ENCODE assay signal across 16 mouse cellular contexts in genomic region chr5:107177248-107177647, GRCm38 (mm10).
DNase-seq lines count a peak whose midpoint lies in the region; ATAC-seq and TF ChIP-seq lines count a peak whose summit lies in the region.
"Had no signal": no experiment of that assay in that cellular context is flagged by ENCODE, and none has a peak within 500 bp of the region (broad histone marks: within the 10 kb centered on the region; RNA-seq: fewer than 3 reads in every experiment).

No protein-coding gene starts in this region.

- 75% methylated on average over 2 of the region's 2 CpGs for WGBS in liver, embryonic 11.5 days
- WGBS in liver, postnatal 0 days (ENCODE audit: insufficient replicate concordance) = 67% methylated on average over 2 of the region's 2 CpGs
- 75% methylated on average over 2 of the region's 2 CpGs for WGBS in small intestine, adult 2 months
- WGBS in midbrain, embryonic 15.5 days = 77% methylated on average over 2 of the region's 2 CpGs

- H3K27ac ChIP-seq in liver, embryonic 11.5 days (ENCODE audit: low read depth, low read length) = no peak overlapping the region
- no peak overlapping the region for H3K27ac ChIP-seq in liver, postnatal 0 days (ENCODE audit: low read depth)
- peak overlapping the region; percentile 51; the same call in 1 of the 2 replicates for H3K27ac ChIP-seq in small intestine, adult 2 months (ENCODE audit: insufficient read depth, low read depth, low read length)
- no peak overlapping the region for H3K27ac ChIP-seq in midbrain, embryonic 15.5 days
- H3K27ac ChIP-seq: hindbrain, embryonic 15.5 days; liver, embryonic 15.5 days had no signal

- no peak overlapping the region for H3K4me3 ChIP-seq in liver, embryonic 11.5 days (ENCODE audit: low read depth, low read length)
- H3K4me3 ChIP-seq in liver, postnatal 0 days (ENCODE audit: low read depth, low read length) = no peak overlapping the region
- H3K4me3 ChIP-seq in small intestine, adult 2 months (ENCODE audit: low read depth, low read length) = no peak overlapping the region
- H3K4me3 ChIP-seq in midbrain, embryonic 15.5 days = no peak overlapping the region
- H3K4me3 ChIP-seq: hindbrain, embryonic 15.5 days; liver, embryonic 15.5 days had no signal

- no peak for TF ChIP-seq CTCF in liver, postnatal 0 days (IDR thresholded peaks at IDR 0.05; ENCODE audit: low read depth)
- no peak for TF ChIP-seq CTCF in small intestine, adult 2 months (IDR thresholded peaks at IDR 0.05; ENCODE audit: extremely low read depth, insufficient read length, insufficient replicate concordance, low read depth, low read length)

- TF ChIP-seq EP300 in liver, postnatal 0 days (IDR thresholded peaks at IDR 0.05; ENCODE audit: low read depth) = no peak

- no peak for DNase-seq in liver, embryonic 11.5 days (ENCODE audit: low spot score)
- no peak for DNase-seq in liver, postnatal 0 days
- DNase-seq in CD4-positive, CD25-positive, alpha-beta regulatory T cell, adult 2 months (ENCODE audit: low read depth, low spot score) = peak; percentile 50
- DNase-seq in kidney, adult 11 months = no peak
- DNase-seq: cerebellum, adult 8-10 months; embryo, embryonic 11 days; kidney, postnatal 25 days; layer of hippocampus, postnatal 36 days had no signal

- TF ChIP-seq POLR2A in small intestine, adult 2 months (IDR thresholded peaks at IDR 0.05; ENCODE audit: low read depth, low read length) = no peak

- peaks cover 2% of the 10 kb centered on the region; the same call in 1 of the 2 replicates for H3K36me3 ChIP-seq in liver, embryonic 11.5 days (ENCODE audit: control insufficient read depth, insufficient read depth, low read length)
- H3K36me3 ChIP-seq in liver, postnatal 0 days (replicated peaks; ENCODE audit: insufficient read depth, low read length) = no peaks in the 10 kb centered on the region
- H3K36me3 ChIP-seq in small intestine, adult 2 months (ENCODE audit: control insufficient read depth, insufficient read depth, low read length) = no peaks in the 10 kb centered on the region
- no peaks in the 10 kb centered on the region for H3K36me3 ChIP-seq in midbrain, embryonic 15.5 days (replicated peaks)
- H3K36me3 ChIP-seq: hindbrain, embryonic 15.5 days; liver, embryonic 15.5 days had no signal

- no peak for ATAC-seq in liver, embryonic 11.5 days (replicated peaks; ENCODE audit: low FRiP score)
- no peak for ATAC-seq in liver, postnatal 0 days
- peak; percentile 57 for ATAC-seq in activated CD4-positive, CD25-positive, alpha-beta regulatory T cell, adult 4 months
- no peak for ATAC-seq in megakaryocyte-erythroid progenitor cell, adult 5-6 weeks (replicated peaks; ENCODE audit: low FRiP score, low TSS enrichment, poor library complexity, severe bottlenecking)
- no peak for ATAC-seq in midbrain, embryonic 15.5 days (replicated peaks)

- H3K9ac ChIP-seq in liver, embryonic 11.5 days (ENCODE audit: low read depth, low read length) = no peak overlapping the region
- no peak overlapping the region for H3K9ac ChIP-seq in liver, postnatal 0 days (replicated peaks)
- H3K9ac ChIP-seq in midbrain, embryonic 15.5 days = no peak overlapping the region
- H3K9ac ChIP-seq: hindbrain, embryonic 15.5 days; liver, embryonic 15.5 days had no signal

- no peaks in the 10 kb centered on the region for H3K27me3 ChIP-seq in liver, embryonic 11.5 days (replicated peaks; ENCODE audit: control insufficient read depth, insufficient read depth, low read length)
- no peaks in the 10 kb centered on the region for H3K27me3 ChIP-seq in liver, postnatal 0 days (ENCODE audit: insufficient read depth, low read length)
- H3K27me3 ChIP-seq in small intestine, adult 2 months (ENCODE audit: control insufficient read depth, insufficient read depth, low read length) = no peaks in the 10 kb centered on the region
- no peaks in the 10 kb centered on the region for H3K27me3 ChIP-seq in midbrain, embryonic 15.5 days (replicated peaks)
- H3K27me3 ChIP-seq: hindbrain, embryonic 15.5 days; liver, embryonic 15.5 days; Patski had no signal

- peak overlapping the region; percentile 25; the same call in 1 of the 2 replicates for H3K4me2 ChIP-seq in liver, embryonic 11.5 days
- no peak overlapping the region for H3K4me2 ChIP-seq in liver, postnatal 0 days (ENCODE audit: low read depth, low read length)
- no peak overlapping the region for H3K4me2 ChIP-seq in midbrain, embryonic 15.5 days
- H3K4me2 ChIP-seq: hindbrain, embryonic 15.5 days; liver, embryonic 15.5 days; midbrain, embryonic 11.5 days had no signal

- H3K4me1 ChIP-seq in liver, embryonic 11.5 days (replicated peaks; ENCODE audit: control insufficient read depth, insufficient read depth, low read length) = peaks cover 24% of the 10 kb centered on the region
- H3K4me1 ChIP-seq in liver, postnatal 0 days (ENCODE audit: insufficient read depth) = peaks cover 7% of the 10 kb centered on the region; the same call in 1 of the 2 replicates
- no peaks in the 10 kb centered on the region for H3K4me1 ChIP-seq in small intestine, adult 2 months (ENCODE audit: control insufficient read depth, insufficient read depth, insufficient read length, low read length)
- no peaks in the 10 kb centered on the region for H3K4me1 ChIP-seq in midbrain, embryonic 15.5 days

- no peaks in the 10 kb centered on the region for H3K9me3 ChIP-seq in liver, embryonic 11.5 days (ENCODE audit: control insufficient read depth, low read length)
- no peaks in the 10 kb centered on the region for H3K9me3 ChIP-seq in liver, postnatal 0 days (ENCODE audit: low read length)
- no peaks in the 10 kb centered on the region for H3K9me3 ChIP-seq in midbrain, embryonic 15.5 days
- H3K9me3 ChIP-seq: hindbrain, embryonic 15.5 days; liver, embryonic 15.5 days had no signal
